ENCODE assay signal across 19 mouse cellular contexts in genomic region chr9:68022311-68023043, GRCm38 (mm10).
DNase-seq lines count a peak whose midpoint lies in the region; ATAC-seq and TF ChIP-seq lines count a peak whose summit lies in the region.
"Had no signal": no experiment of that assay in that cellular context is flagged by ENCODE, and none has a peak within 500 bp of the region (broad histone marks: within the 10 kb centered on the region; RNA-seq: fewer than 3 reads in every experiment).

No protein-coding gene starts in this region.

- no peak for ATAC-seq in limb, embryonic 14.5 days (ENCODE audit: low FRiP score, low read depth)
- no peak for ATAC-seq in lung, postnatal 0 days
- no peak for ATAC-seq in midbrain, embryonic 13.5 days
- ATAC-seq: activated CD4-positive, CD25-positive, alpha-beta regulatory T cell, adult 4 months; forebrain, embryonic 16.5 days; liver, postnatal 0 days had no signal

- TF ChIP-seq EP300 in lung, postnatal 0 days (IDR thresholded peaks at IDR 0.05): no peak

- intact Hi-C loops in gastrocnemius, adult 2 months (cut with DNase I): no loop called here

- H3K9me3 ChIP-seq in limb, embryonic 14.5 days (ENCODE audit: control insufficient read depth, low read length): no peaks in the 10 kb centered on the region
- H3K9me3 ChIP-seq in limb, embryonic 10.5 days (replicated peaks): no peaks in the 10 kb centered on the region
- H3K9me3 ChIP-seq in lung, postnatal 0 days (ENCODE audit: low read length): no peaks in the 10 kb centered on the region
- no peaks in the 10 kb centered on the region for H3K9me3 ChIP-seq in midbrain, embryonic 13.5 days
- no peaks in the 10 kb centered on the region for H3K9me3 ChIP-seq in midbrain, embryonic 10.5 days (replicated peaks)
- H3K9me3 ChIP-seq: hindbrain, embryonic 12.5 days; limb, embryonic 12.5 days had no signal

- H3K27me3 ChIP-seq in limb, embryonic 14.5 days (ENCODE audit: control insufficient read depth, insufficient read depth, low read length): no peaks in the 10 kb centered on the region
- peaks cover 6% of the 10 kb centered on the region; the same call in 1 of the 2 replicates for H3K27me3 ChIP-seq in limb, embryonic 10.5 days (ENCODE audit: low read depth, poor library complexity, severe bottlenecking)
- no peaks in the 10 kb centered on the region for H3K27me3 ChIP-seq in lung, postnatal 0 days (replicated peaks; ENCODE audit: insufficient read depth, low read length)
- H3K27me3 ChIP-seq in midbrain, embryonic 13.5 days: 0 out of 2 replicates have a peak, but pooled peaks cover under 1% of the 10 kb centered on the region
- H3K27me3 ChIP-seq in midbrain, embryonic 10.5 days (ENCODE audit: low read depth, poor library complexity, severe bottlenecking): no peaks in the 10 kb centered on the region

- peak; percentile 36 for DNase-seq in gastrocnemius, adult 2 months
- no peak for DNase-seq in gastrocnemius, adult 8-10 months (ENCODE audit: low spot score in 2 of 2)
- peak; percentile 17 for DNase-seq in limb, embryonic 14.5 days (ENCODE audit: low spot score)
- no peak for DNase-seq in limb, embryonic 10.5 days (ENCODE audit: low spot score)
- DNase-seq in heart, adult 9 months (ENCODE audit: low spot score in 2 of 2): peak; percentile 58 to 59
- DNase-seq in lung, postnatal 0 days (ENCODE audit: low spot score): peak; percentile 19
- no peak for DNase-seq in midbrain, embryonic 10.5 days (ENCODE audit: low spot score)
- DNase-seq: cerebellum, postnatal 10 days; embryo, embryonic 11 days; liver, postnatal 0 days; midbrain, embryonic 14.5 days; spleen, adult 18-20 months; thymus, postnatal 4 days had no signal

- H3K4me1 ChIP-seq in limb, embryonic 14.5 days (ENCODE audit: control insufficient read depth, insufficient read depth, low read length): 0 out of 2 replicates have a peak, but pooled peaks cover 2% of the 10 kb centered on the region
- 0 out of 2 replicates have a peak, but pooled peaks cover 4% of the 10 kb centered on the region for H3K4me1 ChIP-seq in limb, embryonic 10.5 days
- no peaks in the 10 kb centered on the region for H3K4me1 ChIP-seq in lung, postnatal 0 days (ENCODE audit: insufficient read depth, low read depth, low read length)
- no peaks in the 10 kb centered on the region for H3K4me1 ChIP-seq in midbrain, embryonic 13.5 days (replicated peaks)
- H3K4me1 ChIP-seq in midbrain, embryonic 10.5 days: no peaks in the 10 kb centered on the region
- H3K4me1 ChIP-seq: hindbrain, embryonic 12.5 days had no signal

- no peak for TF ChIP-seq CTCF in gastrocnemius, adult 2 months (IDR thresholded peaks at IDR 0.05)
- TF ChIP-seq CTCF in lung, postnatal 0 days (IDR thresholded peaks at IDR 0.05): no peak

- TF ChIP-seq POLR2A in limb, embryonic 14.5 days (IDR thresholded peaks at IDR 0.05; ENCODE audit: borderline replicate concordance, extremely low read depth, insufficient read depth, insufficient read length): no peak

- no peak overlapping the region for H3K4me2 ChIP-seq in limb, embryonic 14.5 days (replicated peaks; ENCODE audit: low read depth, low read length, severe bottlenecking)
- H3K4me2 ChIP-seq in lung, postnatal 0 days (replicated peaks; ENCODE audit: low read depth, low read length): no peak overlapping the region
- no peak overlapping the region for H3K4me2 ChIP-seq in midbrain, embryonic 13.5 days (replicated peaks)
- H3K4me2 ChIP-seq: hindbrain, embryonic 12.5 days; limb, embryonic 12.5 days had no signal

- no peak overlapping the region for H3K27ac ChIP-seq in gastrocnemius, adult 2 months
- H3K27ac ChIP-seq in limb, embryonic 14.5 days (replicated peaks; ENCODE audit: low read depth, low read length): no peak overlapping the region
- no peak overlapping the region for H3K27ac ChIP-seq in limb, embryonic 10.5 days
- H3K27ac ChIP-seq in lung, postnatal 0 days (ENCODE audit: low read length): no peak overlapping the region
- no peak overlapping the region for H3K27ac ChIP-seq in midbrain, embryonic 13.5 days
- H3K27ac ChIP-seq in midbrain, embryonic 10.5 days (replicated peaks): no peak overlapping the region
- H3K27ac ChIP-seq: hindbrain, embryonic 12.5 days; left cerebral cortex, adult 2 months; limb, embryonic 12.5 days had no signal

- no peaks in the 10 kb centered on the region for H3K36me3 ChIP-seq in limb, embryonic 14.5 days (ENCODE audit: control insufficient read depth, insufficient read depth, low read length)
- H3K36me3 ChIP-seq in limb, embryonic 10.5 days: no peaks in the 10 kb centered on the region
- no peaks in the 10 kb centered on the region for H3K36me3 ChIP-seq in lung, postnatal 0 days (ENCODE audit: insufficient read depth, low read length)
- H3K36me3 ChIP-seq in midbrain, embryonic 13.5 days: no peaks in the 10 kb centered on the region
- H3K36me3 ChIP-seq in midbrain, embryonic 10.5 days: no peaks in the 10 kb centered on the region
- H3K36me3 ChIP-seq: hindbrain, embryonic 12.5 days; limb, embryonic 12.5 days had no signal

- WGBS in limb, embryonic 14.5 days: 47% methylated on average over 9 of the region's 9 CpGs
- WGBS in limb, embryonic 10.5 days: 75% methylated on average over 9 of the region's 9 CpGs
- WGBS in lung, postnatal 0 days: 57% methylated on average over 9 of the region's 9 CpGs
- WGBS in midbrain, embryonic 13.5 days: 88% methylated on average over 9 of the region's 9 CpGs
- 87% methylated on average over 9 of the region's 9 CpGs for WGBS in midbrain, embryonic 10.5 days

- no peak overlapping the region for H3K9ac ChIP-seq in limb, embryonic 14.5 days (ENCODE audit: low read depth, low read length, severe bottlenecking)
- H3K9ac ChIP-seq in lung, postnatal 0 days (replicated peaks; ENCODE audit: low read depth): no peak overlapping the region
- no peak overlapping the region for H3K9ac ChIP-seq in midbrain, embryonic 13.5 days (replicated peaks)
- H3K9ac ChIP-seq: hindbrain, embryonic 12.5 days; limb, embryonic 12.5 days; liver, postnatal 0 days had no signal

- no peak overlapping the region for H3K4me3 ChIP-seq in gastrocnemius, adult 2 months
- H3K4me3 ChIP-seq in limb, embryonic 14.5 days (replicated peaks; ENCODE audit: low read length): no peak overlapping the region
- no peak overlapping the region for H3K4me3 ChIP-seq in limb, embryonic 10.5 days
- no peak overlapping the region for H3K4me3 ChIP-seq in lung, postnatal 0 days (ENCODE audit: low read depth, low read length)
- no peak overlapping the region for H3K4me3 ChIP-seq in midbrain, embryonic 13.5 days (replicated peaks)
- H3K4me3 ChIP-seq in midbrain, embryonic 10.5 days: no peak overlapping the region
- H3K4me3 ChIP-seq: hindbrain, embryonic 12.5 days; left cerebral cortex, adult 2 months; limb, embryonic 12.5 days had no signal

Comparison
In these comparisons a context has a peak if more than half of its experiments do, and no peak if none do; other contexts are left out.
1. DNase-seq: peak in gastrocnemius, adult 2 months (single experiment), limb, embryonic 14.5 days (single experiment), heart, adult 9 months (2 of 2) and lung, postnatal 0 days (single experiment); none in gastrocnemius, adult 8-10 months (0 of 2), limb, embryonic 10.5 days (single experiment) and midbrain, embryonic 10.5 days (single experiment).